Mouse (Mus musculus): ENCODE results near the gene Enpp7.
A peak's percentile ranks its signal among the peaks of the same experiment; 100 is the strongest.

Enpp7 gene

GRCm38 (mm10) chr11:118987999-118988398 is at the start of gene Enpp7:
TSS of gene Enpp7 (plus strand) at chr11:118988188.
- DNase-seq: no peak

GRCm38 (mm10) chr11:118939731-118940130 is 48.3 kb upstream of the Enpp7 start:
- no peak for DNase-seq

DNA sequence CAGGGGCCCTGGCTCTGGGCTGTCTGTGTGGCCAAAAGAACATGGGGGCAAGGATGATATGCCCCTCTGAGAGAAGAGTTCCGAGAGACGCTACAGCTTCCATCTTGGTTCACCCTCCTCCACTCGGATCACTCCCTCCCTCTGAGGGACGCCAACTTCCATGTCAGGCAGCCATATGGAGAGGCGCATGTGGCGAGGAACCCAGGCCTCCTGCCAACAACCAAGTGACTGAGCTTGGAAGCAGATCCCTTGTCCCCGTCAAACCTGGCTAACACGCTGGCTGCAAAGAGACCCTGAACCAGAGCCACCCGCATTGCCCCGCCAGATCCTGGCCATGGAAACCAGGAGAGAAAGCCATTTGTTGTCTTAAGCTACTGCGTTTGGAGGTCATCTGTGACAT is 47.4 kb upstream of the Enpp7 start:
- DNase-seq: peak; percentile 96

DNA sequence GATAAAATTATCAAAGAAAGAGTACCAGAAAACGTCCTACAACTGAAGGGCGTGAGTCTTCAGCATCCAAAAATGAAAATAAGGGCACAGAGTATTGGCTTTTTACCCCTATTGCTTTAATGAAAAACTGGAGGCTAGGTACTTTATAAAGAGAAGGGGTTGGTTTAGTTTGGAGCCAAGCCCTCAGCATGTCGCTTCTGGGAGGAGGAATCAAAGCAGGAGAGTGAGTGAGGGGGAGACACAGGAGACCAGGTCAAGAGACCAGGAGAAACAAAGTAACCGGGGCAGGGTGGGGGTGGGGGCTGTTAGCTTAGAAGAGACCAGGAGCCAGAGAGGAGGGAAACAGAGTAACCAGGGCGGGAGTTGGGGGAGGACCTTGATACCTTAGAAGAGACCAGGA is 46.7 kb upstream of the Enpp7 start:
- DNase-seq: no peak

- DNase-seq: no peak
Observed at GRCm38 (mm10) chr11:118945868-118946267, 42.1 kb upstream of the Enpp7 start.

DNA sequence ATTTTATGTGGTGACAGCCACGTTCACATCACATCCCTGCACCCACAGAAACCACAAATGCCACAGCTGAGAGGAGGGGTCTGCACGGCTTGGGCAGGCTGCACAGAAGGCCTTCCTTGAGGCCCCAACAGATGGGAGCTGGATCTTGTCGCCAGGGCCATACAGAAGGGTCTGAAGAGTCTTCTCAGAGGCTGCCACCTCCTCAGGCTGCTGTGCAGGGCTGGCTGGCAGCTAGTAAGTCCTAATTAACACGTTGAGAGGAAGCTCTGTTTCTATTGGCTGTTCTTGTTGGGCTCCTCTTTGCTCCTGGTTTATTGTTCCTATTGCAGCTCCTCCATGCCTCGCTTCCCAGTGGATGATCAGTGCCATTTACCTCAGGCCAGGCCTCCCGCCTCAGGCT is 33.0 kb upstream of the Enpp7 start:
- no peak for DNase-seq

- peak; percentile 87 for DNase-seq
Observed at GRCm38 (mm10) chr11:118957070-118957471, 30.9 kb upstream of the Enpp7 start.

DNA sequence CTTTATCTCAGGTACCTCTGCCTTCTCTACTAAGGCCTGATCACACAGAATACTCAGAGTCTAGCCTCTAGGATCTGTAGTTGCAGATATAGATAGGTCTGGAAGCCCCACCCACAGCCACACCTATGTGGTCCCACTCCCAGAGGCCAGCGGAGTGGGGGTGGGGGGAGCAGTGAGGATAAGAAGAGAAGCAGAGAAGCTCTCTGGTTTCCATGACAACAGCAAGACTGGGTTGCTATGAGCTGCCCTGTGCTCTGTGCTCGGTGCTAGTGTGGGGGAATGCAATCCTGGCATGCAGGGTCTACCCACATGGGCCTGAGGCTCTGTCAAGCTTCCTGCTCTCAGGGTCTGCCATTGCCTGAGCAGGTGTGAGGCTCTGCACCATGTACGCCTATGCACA is 27.3 kb upstream of the Enpp7 start:
- DNase-seq: no peak

DNA sequence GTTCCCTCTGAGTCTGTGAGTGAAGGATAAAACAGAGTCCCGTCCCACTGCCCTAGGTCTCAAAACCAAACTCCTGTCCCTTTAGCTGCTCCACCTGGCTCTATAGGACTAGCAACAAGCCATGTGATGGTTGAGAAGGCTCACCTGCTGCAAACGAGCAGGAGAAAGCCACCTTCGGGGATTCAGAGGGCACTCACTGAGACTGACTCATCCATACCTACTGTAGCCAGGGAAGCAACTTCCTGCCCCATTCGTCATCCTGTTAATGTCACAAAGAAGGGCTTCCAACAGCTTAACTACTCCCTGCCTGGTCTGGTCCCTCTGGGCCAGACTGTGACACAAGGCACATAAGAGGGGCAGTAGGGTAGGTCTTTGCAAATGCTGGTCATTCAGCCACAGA is 25.5 kb upstream of the Enpp7 start:
- DNase-seq: no peak

DNA sequence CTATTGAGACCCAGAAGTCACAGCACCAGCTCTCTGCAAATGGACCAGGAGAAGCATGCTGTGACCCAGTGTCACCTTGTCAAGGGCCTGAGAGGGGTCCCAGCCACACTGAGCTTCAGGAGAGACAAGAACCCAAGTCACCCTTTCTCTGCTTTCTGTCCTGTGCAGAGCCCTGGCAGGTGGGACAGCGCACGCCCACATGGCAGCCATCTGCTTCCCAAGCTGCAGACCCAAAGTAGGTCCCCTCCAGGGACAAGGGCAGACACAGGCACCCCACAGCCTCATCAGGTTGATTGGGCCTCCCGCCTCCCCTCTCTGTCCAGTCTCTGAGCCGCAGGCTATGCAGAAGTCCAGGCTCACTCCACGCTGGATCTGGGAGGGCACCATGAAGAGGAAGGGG is 24.1 kb upstream of the Enpp7 start:
- DNase-seq: no peak

DNA sequence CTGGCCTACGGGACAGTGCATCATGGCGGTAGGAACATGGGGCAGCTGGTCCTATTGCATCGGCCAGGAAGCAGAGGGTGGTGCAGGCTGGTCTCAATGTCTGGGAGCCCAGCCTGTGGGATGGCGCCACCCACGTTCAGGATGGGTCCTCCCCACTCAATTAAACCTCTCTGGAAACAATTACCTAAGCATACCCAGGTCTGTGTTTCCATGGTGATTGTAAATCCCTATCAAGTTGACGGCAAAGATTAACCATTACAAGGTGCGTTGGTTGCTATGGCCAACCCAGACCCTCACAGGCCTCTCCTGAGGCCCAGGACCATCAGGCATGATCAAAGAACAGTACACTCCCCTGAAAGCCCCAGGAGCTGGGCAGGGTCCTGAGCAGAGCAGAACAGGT is 22.9 kb upstream of the Enpp7 start:
- DNase-seq: no peak

GRCm38 (mm10) chr11:118971470-118972034 is 16.4 kb upstream of the Enpp7 start:
- DNase-seq: peak; percentile 58

GRCm38 (mm10) chr11:118972431-118973377 is 15.3 kb upstream of the Enpp7 start:
- DNase-seq: peak; percentile 97

DNA sequence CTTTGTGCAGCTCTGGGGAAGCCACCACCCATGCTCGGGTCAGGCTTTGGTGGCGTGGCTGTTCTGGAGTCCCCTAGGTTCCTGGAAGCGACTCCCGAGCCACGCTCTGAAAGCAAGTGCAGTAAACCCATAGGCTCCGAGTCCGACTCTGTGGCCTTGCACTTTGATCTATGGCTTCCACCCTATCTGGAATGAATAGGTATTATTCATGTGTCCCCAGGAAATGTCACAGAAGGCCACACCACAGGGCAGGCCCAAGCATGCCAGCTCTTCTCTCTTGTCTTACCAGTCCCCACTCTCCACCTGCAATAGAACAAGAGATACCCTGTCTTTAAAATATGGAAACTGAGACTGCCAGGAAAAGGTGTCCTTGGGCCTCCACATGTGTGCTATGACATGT is 13.6 kb upstream of the Enpp7 start:
- no peak for DNase-seq

DNA sequence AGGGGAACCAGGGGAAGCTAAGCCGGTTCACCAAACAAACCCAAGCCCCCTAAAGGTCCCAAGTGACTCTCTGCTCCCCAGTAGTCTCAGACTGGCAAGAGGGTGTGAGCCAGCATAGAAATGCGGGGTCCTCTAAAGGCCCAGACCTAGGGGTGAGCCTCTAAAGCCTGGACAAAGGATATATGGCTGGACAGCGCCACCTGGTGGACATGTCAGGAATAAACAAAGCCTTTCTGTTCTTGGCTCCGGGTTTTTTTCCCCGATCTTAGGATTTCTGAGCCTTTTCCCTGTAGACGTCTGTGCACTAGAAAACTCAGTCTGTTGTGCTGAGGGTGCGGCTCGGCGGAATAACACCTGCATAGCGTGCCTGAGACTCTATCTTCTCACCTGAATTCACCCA is 12.6 kb upstream of the Enpp7 start:
- peak; percentile 86 for DNase-seq

GRCm38 (mm10) chr11:118975917-118976316 is 12.1 kb upstream of the Enpp7 start:
- no peak for DNase-seq

DNA sequence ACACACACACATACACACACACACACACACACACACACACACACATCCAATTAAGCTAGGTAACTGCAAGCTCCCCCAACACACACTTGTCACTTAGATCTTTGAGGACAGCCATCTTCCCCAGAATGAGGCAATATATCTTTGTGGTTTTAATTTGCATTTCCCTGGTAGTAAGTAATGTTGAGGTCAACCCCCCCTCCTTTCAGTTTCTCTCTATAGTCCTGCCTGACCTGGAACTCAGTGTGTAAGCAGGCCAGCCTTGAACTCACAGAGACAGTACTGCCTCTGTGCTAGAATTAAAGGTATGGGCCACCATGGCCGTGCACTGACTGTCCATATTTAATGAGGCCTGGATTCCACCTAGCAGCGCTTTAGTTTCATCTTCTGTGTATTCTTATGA is 7.6 kb upstream of the Enpp7 start:
- no peak for DNase-seq

DNA sequence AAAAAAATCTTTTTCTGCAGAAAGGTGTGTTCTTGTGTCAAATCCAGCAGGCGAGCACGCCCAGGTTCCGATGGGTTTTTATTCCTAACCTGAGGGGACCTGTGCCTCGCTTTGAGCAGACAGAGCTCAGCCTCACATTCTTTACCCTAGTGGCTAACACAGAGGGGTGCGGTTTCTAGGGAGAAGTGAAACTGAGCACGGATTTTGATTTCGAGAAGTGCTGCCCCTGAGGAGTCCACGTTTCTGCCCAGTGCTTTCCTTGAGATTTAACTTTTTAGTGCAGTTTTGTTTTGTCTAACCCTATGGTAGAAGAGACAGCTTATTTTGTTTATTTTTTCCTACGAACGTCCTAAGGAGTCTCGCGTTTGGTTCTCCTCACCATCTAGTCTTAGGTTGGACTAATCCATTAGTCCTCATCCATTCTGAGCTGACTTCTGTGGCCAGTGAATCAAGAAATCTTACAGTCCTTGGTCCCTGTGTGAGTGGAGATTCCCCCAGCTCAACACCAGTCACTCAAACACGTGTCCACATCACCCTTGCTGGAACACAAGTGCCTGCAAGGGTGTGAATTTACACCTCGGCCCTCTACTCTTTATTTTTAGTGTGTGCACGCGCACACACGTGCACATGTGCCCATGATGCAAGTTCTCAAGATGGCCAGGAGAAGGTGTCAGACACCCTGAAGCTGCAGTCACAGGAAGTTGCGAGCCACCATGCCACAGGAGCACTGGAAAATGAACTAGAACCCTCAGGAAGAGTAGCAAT is 6.8 kb upstream of the Enpp7 start:
- no peak for DNase-seq

DNA sequence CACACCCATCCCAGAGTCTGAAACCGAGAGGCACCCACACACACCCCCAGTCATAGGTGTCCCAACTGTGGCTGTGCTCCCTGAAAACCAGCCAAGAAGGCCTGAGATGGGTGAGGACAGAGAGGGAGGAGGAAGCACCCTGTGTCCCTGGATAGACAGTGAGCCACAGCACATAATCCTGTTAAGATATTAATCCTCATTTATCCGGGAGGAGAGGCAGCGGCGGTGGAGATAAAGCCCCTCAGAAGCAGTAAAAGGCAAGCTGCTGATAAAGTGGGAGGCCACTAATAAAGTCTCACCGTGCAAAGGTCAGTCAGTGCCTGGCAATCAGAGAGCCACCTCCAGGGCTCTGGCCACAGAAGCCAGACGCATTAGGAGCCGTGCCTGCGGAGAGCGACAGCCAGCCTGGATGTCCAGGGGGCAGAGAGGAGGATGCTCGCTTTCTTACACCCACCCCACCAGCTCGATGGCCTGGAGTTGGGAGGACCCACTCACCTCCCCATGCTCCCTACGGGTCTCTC is 5.3 kb upstream of the Enpp7 start:
- DNase-seq: no peak

DNA sequence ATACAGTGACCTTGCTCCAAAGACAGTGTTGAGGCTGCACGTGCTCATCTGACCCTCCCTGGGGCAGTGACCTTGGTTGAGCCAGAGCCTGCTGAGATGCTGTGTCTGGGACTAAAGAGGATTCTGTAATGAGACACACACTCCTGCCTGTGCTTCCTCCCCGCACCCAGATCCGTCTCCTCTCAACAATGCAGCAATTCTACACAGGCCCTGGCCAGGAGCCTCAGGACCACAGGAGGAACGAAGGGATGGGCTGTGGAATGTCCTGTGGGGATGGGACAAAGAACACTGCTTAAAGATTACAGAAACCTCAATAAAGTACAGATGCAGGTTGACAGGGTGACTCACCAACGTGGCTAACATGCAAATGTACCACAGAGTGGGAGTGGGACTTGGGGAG is 2.4 kb upstream of the Enpp7 start:
- no peak for DNase-seq

DNA sequence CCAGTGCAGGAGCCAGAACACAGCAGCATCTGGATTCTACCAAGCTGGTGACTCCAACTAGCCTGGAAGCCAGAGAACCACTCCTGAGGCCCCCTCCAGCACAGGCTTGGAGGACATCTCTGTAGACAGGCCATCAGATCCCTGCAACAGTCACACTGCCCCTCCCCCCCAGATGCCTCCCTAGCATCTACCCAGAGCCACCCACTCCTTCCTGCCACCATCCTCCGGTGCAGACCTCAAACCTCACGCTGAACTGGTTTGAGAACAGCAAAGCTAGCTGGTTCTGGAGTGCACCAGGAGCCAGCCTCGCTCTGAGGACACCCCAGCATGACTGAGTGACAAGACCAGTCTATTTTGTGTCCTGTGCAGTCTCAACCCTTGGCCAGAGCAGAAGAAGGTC is 4.8 kb downstream of the Enpp7 start:
- no peak for DNase-seq

- DNase-seq: no peak
Observed at GRCm38 (mm10) chr11:118995448-118995847, 7.5 kb downstream of the Enpp7 start.

DNA sequence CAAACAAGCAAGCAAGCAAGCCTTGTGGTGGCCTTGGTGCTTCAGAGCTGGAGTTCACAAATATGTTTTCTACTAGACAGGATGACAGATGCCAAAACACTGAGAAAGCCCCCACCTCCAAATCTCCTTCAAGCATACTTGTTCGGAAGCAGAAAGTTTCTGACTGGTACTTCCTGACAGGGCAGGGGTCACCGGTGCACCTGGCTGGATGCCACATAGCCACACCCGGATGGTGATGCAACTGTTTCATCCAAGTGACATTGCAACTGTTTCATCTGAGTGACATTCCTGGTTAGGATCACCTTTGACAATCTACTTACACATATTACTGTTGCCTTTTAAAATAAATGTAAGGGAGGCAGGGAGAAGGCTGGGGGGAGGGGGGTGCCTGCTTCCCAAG is 9.2 kb downstream of the Enpp7 start:
- DNase-seq: no peak

All from cerebellum, adult 8-10 months (tissue).